Mouse (Mus musculus): ENCODE data around the gene Arhgap18. TPM values are rescaled to one million over a fixed set of nuclear protein-coding genes. Genes with fewer than 3 reads are reported as not detected.

Arhgap18 gene
- polyA plus RNA-seq, 1 experiment = 10.7 TPM

GRCm38 (mm10) chr10:26767196-26767595 is 14.0 kb downstream of the Arhgap18 start:
- Histone ChIP-seq H3K4me1 (ENCODE audit: control insufficient read depth, insufficient read depth, low read length) (no peaks in the 10 kb centered on the region; the same call in 1 of the 2 replicates), H3K27me3 (replicated peaks; ENCODE audit: control insufficient read depth, insufficient read depth, low read length) (no peaks in the 10 kb centered on the region), H3K4me3 (ENCODE audit: insufficient read depth, low read depth, low read length) (no peak overlapping the region), H3K27ac (ENCODE audit: insufficient read depth, low read depth, low read length) (no peak overlapping the region), H3K36me3 (ENCODE audit: control insufficient read depth, insufficient read depth, low read length) (no peaks in the 10 kb centered on the region)
- no peak for TF ChIP-seq CTCF (conservative IDR thresholded peaks at IDR 0.05; ENCODE audit: insufficient read depth, insufficient read length, low read depth, low read length)
- no peak for TF ChIP-seq POLR2A (IDR thresholded peaks at IDR 0.05; ENCODE audit: low read depth, low read length)
- 82% methylated on average over 3 of the region's 3 CpGs for WGBS
- DNase-seq = no peak

- Histone ChIP-seq H3K27ac (ENCODE audit: insufficient read depth, low read depth, low read length) (no peak overlapping the region), H3K4me3 (ENCODE audit: insufficient read depth, low read depth, low read length) (no peak overlapping the region), H3K36me3 (ENCODE audit: control insufficient read depth, insufficient read depth, low read length) (no peaks in the 10 kb centered on the region), H3K27me3 (replicated peaks; ENCODE audit: control insufficient read depth, insufficient read depth, low read length) (no peaks in the 10 kb centered on the region), H3K4me1 (ENCODE audit: control insufficient read depth, insufficient read depth, low read length) (peaks cover 5% of the 10 kb centered on the region)
- no peak for DNase-seq
- TF ChIP-seq POLR2A (IDR thresholded peaks at IDR 0.05; ENCODE audit: low read depth, low read length) (no peak), CTCF (conservative IDR thresholded peaks at IDR 0.05; ENCODE audit: insufficient read depth, insufficient read length, low read depth, low read length) (no peak)
- 86% methylated on average over 2 of the region's 2 CpGs for WGBS
These were observed 15.7 kb downstream of the Arhgap18 start for GRCm38 (mm10) chr10:26768943-26769342.

DNA sequence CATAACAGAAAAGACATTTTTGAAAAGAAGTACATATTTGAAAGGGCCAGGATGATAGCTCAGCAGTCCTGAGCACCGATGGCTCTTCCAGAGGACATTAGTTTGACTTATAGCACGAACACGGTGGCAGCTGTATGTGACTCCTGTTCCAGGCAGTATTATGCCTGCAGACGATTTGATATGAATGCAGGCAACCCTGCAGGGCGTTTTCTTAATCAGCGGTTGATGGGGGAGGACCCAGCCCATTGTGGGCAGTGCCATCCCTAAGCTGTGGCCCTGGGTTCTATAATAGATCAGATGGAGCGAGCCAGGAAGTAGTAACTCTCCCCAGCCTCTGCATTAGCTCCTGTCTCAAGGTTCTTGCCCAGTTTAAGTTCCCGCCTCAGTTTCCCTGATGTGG is 16.8 kb downstream of the Arhgap18 start:
- Histone ChIP-seq H3K27ac (ENCODE audit: insufficient read depth, low read depth, low read length) (no peak overlapping the region), H3K27me3 (replicated peaks; ENCODE audit: control insufficient read depth, insufficient read depth, low read length) (no peaks in the 10 kb centered on the region), H3K4me1 (ENCODE audit: control insufficient read depth, insufficient read depth, low read length) (peaks cover 12% of the 10 kb centered on the region), H3K4me3 (ENCODE audit: insufficient read depth, low read depth, low read length) (no peak overlapping the region), H3K36me3 (ENCODE audit: control insufficient read depth, insufficient read depth, low read length) (no peaks in the 10 kb centered on the region)
- TF ChIP-seq CTCF (conservative IDR thresholded peaks at IDR 0.05; ENCODE audit: insufficient read depth, insufficient read length, low read depth, low read length) (no peak), POLR2A (IDR thresholded peaks at IDR 0.05; ENCODE audit: low read depth, low read length) (no peak)
- WGBS = 88% methylated on average over 8 of the region's 8 CpGs
- DNase-seq = no peak

- TF ChIP-seq POLR2A (IDR thresholded peaks at IDR 0.05; ENCODE audit: low read depth, low read length) (peak; percentile 22), CTCF (conservative IDR thresholded peaks at IDR 0.05; ENCODE audit: insufficient read depth, insufficient read length, low read depth, low read length) (no peak)
- DNase-seq = peak; percentile 96
- peak overlapping the region; percentile 66 for H3K4me3 ChIP-seq (ENCODE audit: insufficient read depth, low read depth, low read length)
- 3% methylated on average over 15 of the region's 15 CpGs for WGBS
- H3K36me3 ChIP-seq (ENCODE audit: control insufficient read depth, insufficient read depth, low read length) = no peaks in the 10 kb centered on the region
- peak overlapping the region; percentile 95 for H3K27ac ChIP-seq (ENCODE audit: insufficient read depth, low read depth, low read length)
- H3K4me1 ChIP-seq (ENCODE audit: control insufficient read depth, insufficient read depth, low read length) = peaks cover 21% of the 10 kb centered on the region
- H3K27me3 ChIP-seq (replicated peaks; ENCODE audit: control insufficient read depth, insufficient read depth, low read length) = no peaks in the 10 kb centered on the region
These were observed 18.9 kb downstream of the Arhgap18 start for GRCm38 (mm10) chr10:26771938-26772623.

DNA sequence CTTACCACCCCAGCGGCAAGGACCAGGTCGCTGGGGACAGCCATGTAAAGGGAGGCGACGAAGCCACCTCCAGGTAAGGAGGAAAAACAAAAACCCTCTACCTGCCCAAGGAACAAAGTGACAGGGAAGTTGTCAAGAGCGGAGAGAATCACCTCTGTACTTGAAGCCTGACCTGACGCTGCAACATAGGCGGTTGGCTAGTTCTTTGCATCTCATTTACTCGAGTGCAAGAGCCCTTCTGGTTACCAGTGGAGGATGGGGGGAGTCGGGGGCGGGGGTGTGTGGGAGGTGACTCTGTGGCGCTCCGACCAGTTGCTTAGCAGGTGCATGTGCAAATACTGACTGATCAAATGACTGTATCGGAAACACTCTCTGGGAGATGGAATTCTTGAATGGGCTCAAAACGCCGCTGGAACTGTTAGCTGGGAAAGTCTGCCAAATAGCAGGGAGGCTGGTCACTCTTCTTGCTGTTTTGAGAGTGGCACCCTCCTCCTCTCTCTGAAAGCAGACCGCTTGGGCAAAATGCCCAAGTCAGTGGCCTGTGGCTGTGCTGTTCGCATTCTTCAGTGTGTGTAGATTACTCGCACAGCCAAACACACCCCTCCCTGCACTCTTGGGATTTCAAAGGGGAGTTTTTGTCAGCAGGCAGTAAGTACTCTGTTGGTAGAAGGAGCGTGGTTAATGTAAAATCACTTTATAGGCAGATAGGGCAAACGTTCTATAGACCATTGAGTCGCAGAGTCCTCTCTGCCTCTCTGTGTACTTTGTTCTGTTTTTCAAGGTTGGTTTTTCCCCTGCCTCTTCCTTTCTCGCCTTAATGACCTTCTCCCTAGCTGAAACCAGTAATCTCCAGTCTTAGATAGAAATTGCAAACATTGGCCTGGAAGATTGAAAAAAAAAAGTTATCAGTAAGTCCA is 19.7 kb downstream of the Arhgap18 start:
- H3K36me3 ChIP-seq (ENCODE audit: control insufficient read depth, insufficient read depth, low read length) = no peaks in the 10 kb centered on the region
- peak; percentile 96 for DNase-seq
- H3K4me1 ChIP-seq (ENCODE audit: control insufficient read depth, insufficient read depth, low read length) = peaks cover 21% of the 10 kb centered on the region
- H3K27ac ChIP-seq (ENCODE audit: insufficient read depth, low read depth, low read length) = peak overlapping the region; percentile 95
- TF ChIP-seq POLR2A (IDR thresholded peaks at IDR 0.05; ENCODE audit: low read depth, low read length) (no peak), CTCF (conservative IDR thresholded peaks at IDR 0.05; ENCODE audit: insufficient read depth, insufficient read length, low read depth, low read length) (no peak)
- H3K27me3 ChIP-seq (replicated peaks; ENCODE audit: control insufficient read depth, insufficient read depth, low read length) = no peaks in the 10 kb centered on the region
- WGBS = under 1% methylated on average over 22 of the region's 22 CpGs
- peak overlapping the region; percentile 66 for H3K4me3 ChIP-seq (ENCODE audit: insufficient read depth, low read depth, low read length)

DNA sequence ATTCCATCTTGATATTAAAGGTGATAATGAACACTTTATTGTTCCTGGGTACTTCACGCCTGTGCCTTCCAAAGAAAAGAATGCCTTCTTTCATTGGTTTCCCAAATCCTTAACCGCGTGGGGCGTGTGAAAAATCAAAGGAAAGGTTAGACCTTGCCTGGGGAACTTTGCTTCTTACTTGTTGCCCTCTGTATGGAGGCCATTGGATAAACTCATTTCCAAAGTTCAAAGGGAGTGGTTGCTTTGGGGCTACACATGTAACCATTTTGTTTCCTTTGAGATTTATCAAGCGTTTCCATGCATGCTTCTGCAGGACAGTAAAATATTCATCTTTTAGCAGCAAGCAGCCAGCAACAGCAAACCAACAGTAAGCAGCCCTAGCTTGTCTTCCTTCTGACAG is 20.3 kb downstream of the Arhgap18 start:
- WGBS = 24% methylated on average over 5 of the region's 5 CpGs
- no peak for TF ChIP-seq CTCF (conservative IDR thresholded peaks at IDR 0.05; ENCODE audit: insufficient read depth, insufficient read length, low read depth, low read length)
- no peak for TF ChIP-seq POLR2A (IDR thresholded peaks at IDR 0.05; ENCODE audit: low read depth, low read length)
- Histone ChIP-seq H3K36me3 (ENCODE audit: control insufficient read depth, insufficient read depth, low read length) (no peaks in the 10 kb centered on the region), H3K4me3 (ENCODE audit: insufficient read depth, low read depth, low read length) (peak overlapping the region; percentile 38), H3K27ac (ENCODE audit: insufficient read depth, low read depth, low read length) (peak overlapping the region; percentile 95), H3K27me3 (replicated peaks; ENCODE audit: control insufficient read depth, insufficient read depth, low read length) (no peaks in the 10 kb centered on the region), H3K4me1 (ENCODE audit: control insufficient read depth, insufficient read depth, low read length) (peaks cover 21% of the 10 kb centered on the region)
- peak; percentile 71 for DNase-seq

GRCm38 (mm10) chr10:26774266-26774665 is 21.0 kb downstream of the Arhgap18 start:
- TF ChIP-seq CTCF (conservative IDR thresholded peaks at IDR 0.05; ENCODE audit: insufficient read depth, insufficient read length, low read depth, low read length) (no peak), POLR2A (IDR thresholded peaks at IDR 0.05; ENCODE audit: low read depth, low read length) (no peak)
- Histone ChIP-seq H3K36me3 (ENCODE audit: control insufficient read depth, insufficient read depth, low read length) (no peaks in the 10 kb centered on the region), H3K27me3 (replicated peaks; ENCODE audit: control insufficient read depth, insufficient read depth, low read length) (no peaks in the 10 kb centered on the region), H3K4me1 (ENCODE audit: control insufficient read depth, insufficient read depth, low read length) (peaks cover 21% of the 10 kb centered on the region), H3K27ac (ENCODE audit: insufficient read depth, low read depth, low read length) (peak overlapping the region; percentile 95), H3K4me3 (ENCODE audit: insufficient read depth, low read depth, low read length) (peak overlapping the region; percentile 38; the same call in 1 of the 2 replicates)
- peak; percentile 85 for DNase-seq
- 21% methylated on average over 1 of the region's 1 CpGs for WGBS

Data from kidney, adult 2 months (tissue).